In genomic region chr12:45061336-45061735, GRCm38 (mm10) we compare ENCODE assay signal across 24 mouse cellular contexts. TPM values are rescaled to one million over a fixed set of nuclear protein-coding genes. Genes with fewer than 3 reads are reported as not detected.
DNase-seq lines count a peak whose midpoint lies in the region; ATAC-seq and TF ChIP-seq lines count a peak whose summit lies in the region.
"Had no signal": no experiment of that assay in that cellular context is flagged by ENCODE, and none has a peak within 500 bp of the region (broad histone marks: within the 10 kb centered on the region; RNA-seq: fewer than 3 reads in every experiment).

No protein-coding gene starts in this region.

- H3K4me2 ChIP-seq in heart, embryonic 11.5 days, result 0 out of 2 replicates have a peak overlapping the region, but pooled peaks have one; percentile 2
- H3K4me2 ChIP-seq in liver, embryonic 11.5 days, result no peak overlapping the region
- peak overlapping the region; percentile 33; the same call in 1 of the 2 replicates for H3K4me2 ChIP-seq in intestine, postnatal 0 days (replicated peaks; ENCODE audit: low read depth)
- H3K4me2 ChIP-seq: embryonic facial prominence, embryonic 12.5 days; forebrain, embryonic 12.5 days; heart, embryonic 15.5 days; hindbrain, embryonic 12.5 days had no signal

- H3K4me3 ChIP-seq in heart, embryonic 11.5 days (ENCODE audit: low read depth, low read length), result no peak overlapping the region
- no peak overlapping the region for H3K4me3 ChIP-seq in liver, adult 2 months (ENCODE audit: insufficient read depth, low read depth, low read length)
- no peak overlapping the region for H3K4me3 ChIP-seq in liver, embryonic 11.5 days (ENCODE audit: low read depth, low read length)
- no peak overlapping the region for H3K4me3 ChIP-seq in intestine, postnatal 0 days (ENCODE audit: low read depth, low read length)
- H3K4me3 ChIP-seq: embryonic facial prominence, embryonic 12.5 days; forebrain, embryonic 12.5 days; heart, embryonic 15.5 days; hindbrain, embryonic 12.5 days had no signal

- H3K9me3 ChIP-seq in heart, embryonic 11.5 days (replicated peaks; ENCODE audit: control insufficient read depth, low read length), result no peaks in the 10 kb centered on the region
- H3K9me3 ChIP-seq in liver, embryonic 11.5 days (ENCODE audit: control insufficient read depth, low read length), result no peaks in the 10 kb centered on the region
- H3K9me3 ChIP-seq in intestine, postnatal 0 days (ENCODE audit: control insufficient read depth), result no peaks in the 10 kb centered on the region
- H3K9me3 ChIP-seq: embryonic facial prominence, embryonic 12.5 days; forebrain, embryonic 12.5 days; heart, embryonic 15.5 days; hindbrain, embryonic 12.5 days had no signal

- intact Hi-C loops in heart, postnatal 36 days (cut with DNase I), result no loop called here

- TF ChIP-seq POLR2A in liver, adult 2 months (IDR thresholded peaks at IDR 0.05; ENCODE audit: extremely low read depth, insufficient read depth, low read length), result no peak

- 10% methylated on average over 5 of the region's 5 CpGs for WGBS in heart, embryonic 11.5 days (ENCODE audit: insufficient replicate concordance)
- WGBS in liver, adult 2 months, result 12% methylated on average over 5 of the region's 5 CpGs
- WGBS in liver, embryonic 11.5 days, result 37% methylated on average over 5 of the region's 5 CpGs
- WGBS in intestine, postnatal 0 days, result 27% methylated on average over 5 of the region's 5 CpGs

- peaks cover 3% of the 10 kb centered on the region; the same call in 1 of the 2 replicates for H3K79me2 ChIP-seq in liver, adult 2 months (ENCODE audit: control insufficient read depth, insufficient read depth, low read length)

- no peak overlapping the region for H3K27ac ChIP-seq in heart, embryonic 11.5 days (ENCODE audit: low read depth, low read length)
- H3K27ac ChIP-seq in liver, adult 2 months (replicated peaks; ENCODE audit: insufficient read depth, low read depth, low read length), result no peak overlapping the region
- no peak overlapping the region for H3K27ac ChIP-seq in liver, embryonic 11.5 days (ENCODE audit: low read depth, low read length)
- H3K27ac ChIP-seq in intestine, postnatal 0 days (ENCODE audit: low read depth, low read length), result no peak overlapping the region
- H3K27ac ChIP-seq: embryonic facial prominence, embryonic 12.5 days; forebrain, embryonic 12.5 days; heart, embryonic 15.5 days; hindbrain, embryonic 12.5 days had no signal

- H3K4me1 ChIP-seq in heart, embryonic 11.5 days (ENCODE audit: control insufficient read depth, insufficient read depth, low read length), result peaks cover 18% of the 10 kb centered on the region
- no peaks in the 10 kb centered on the region; the same call in 1 of the 2 replicates for H3K4me1 ChIP-seq in liver, adult 2 months (ENCODE audit: control insufficient read depth, insufficient read depth, low read length)
- H3K4me1 ChIP-seq in liver, embryonic 11.5 days (replicated peaks; ENCODE audit: control insufficient read depth, insufficient read depth, low read length), result no peaks in the 10 kb centered on the region; the same call in 1 of the 2 replicates
- 0 out of 2 replicates have a peak, but pooled peaks cover 2% of the 10 kb centered on the region for H3K4me1 ChIP-seq in intestine, postnatal 0 days (replicated peaks; ENCODE audit: control insufficient read depth, insufficient read depth, low read length)
- H3K4me1 ChIP-seq: embryonic facial prominence, embryonic 12.5 days; forebrain, embryonic 12.5 days; hindbrain, embryonic 12.5 days had no signal

- no peak for TF ChIP-seq CTCF in liver, adult 2 months (IDR thresholded peaks at IDR 0.05; ENCODE audit: low read depth, low read length)
- TF ChIP-seq CTCF in intestine, postnatal 0 days (IDR thresholded peaks at IDR 0.05; ENCODE audit: low read depth), result no peak

- no peak for ATAC-seq in heart, embryonic 11.5 days (replicated peaks; ENCODE audit: insufficient number of reproducible peaks, low FRiP score, low TSS enrichment)
- ATAC-seq in liver, embryonic 11.5 days (replicated peaks; ENCODE audit: low FRiP score), result no peak
- ATAC-seq in intestine, postnatal 0 days, result peak; percentile 68
- ATAC-seq in cerebellum, adult (ENCODE audit: insufficient number of reproducible peaks, low FRiP score, low TSS enrichment), result no peak
- ATAC-seq: CD4-positive, CD25-positive, alpha-beta regulatory T cell, adult 4 months; forebrain, embryonic 16.5 days; hindbrain, embryonic 16.5 days had no signal

- DNase-seq in heart, postnatal 36 days, result no peak
- peak; percentile 59 for DNase-seq in liver, adult 2 months (ENCODE audit: extremely low read depth, low read depth, low spot score)
- no peak for DNase-seq in liver, embryonic 11.5 days (ENCODE audit: low spot score)
- peak; percentile 71 for DNase-seq in yolk sac, embryonic 10.5 days (ENCODE audit: low spot score)
- DNase-seq: adrenal gland, adult 8-10 months; adrenal gland, postnatal 36 days; B cell, adult 2 months; cerebellum, adult 11 months; cerebellum, adult 9-10 months; cerebellum, postnatal 25 days; gastrocnemius, postnatal 10 days; heart, adult 18-20 months; heart, postnatal 4 days had no signal

- no peaks in the 10 kb centered on the region for H3K27me3 ChIP-seq in heart, embryonic 11.5 days (ENCODE audit: control insufficient read depth, insufficient read depth, low read length)
- H3K27me3 ChIP-seq in liver, adult 2 months (ENCODE audit: control insufficient read depth, insufficient read depth, low read length), result no peaks in the 10 kb centered on the region
- H3K27me3 ChIP-seq in liver, embryonic 11.5 days (replicated peaks; ENCODE audit: control insufficient read depth, insufficient read depth, low read length), result no peaks in the 10 kb centered on the region
- no peaks in the 10 kb centered on the region for H3K27me3 ChIP-seq in intestine, postnatal 0 days (replicated peaks; ENCODE audit: control insufficient read depth, insufficient read depth, low read length)
- H3K27me3 ChIP-seq: embryonic facial prominence, embryonic 12.5 days; forebrain, embryonic 12.5 days; heart, embryonic 15.5 days; hindbrain, embryonic 12.5 days had no signal

- H3K9ac ChIP-seq in heart, embryonic 11.5 days (ENCODE audit: low read depth, low read length), result no peak overlapping the region
- no peak overlapping the region for H3K9ac ChIP-seq in liver, adult 2 months (ENCODE audit: low read depth, low read length)
- no peak overlapping the region for H3K9ac ChIP-seq in liver, embryonic 11.5 days (ENCODE audit: low read depth, low read length)
- no peak overlapping the region for H3K9ac ChIP-seq in intestine, postnatal 0 days (ENCODE audit: low read depth, low read length)
- H3K9ac ChIP-seq: embryonic facial prominence, embryonic 12.5 days; forebrain, embryonic 12.5 days; heart, embryonic 15.5 days; hindbrain, embryonic 12.5 days had no signal

- H3K36me3 ChIP-seq in heart, embryonic 11.5 days (ENCODE audit: control insufficient read depth, insufficient read depth, low read length), result no peaks in the 10 kb centered on the region
- no peaks in the 10 kb centered on the region for H3K36me3 ChIP-seq in liver, adult 2 months (ENCODE audit: control insufficient read depth, insufficient read depth, low read length)
- H3K36me3 ChIP-seq in liver, embryonic 11.5 days (ENCODE audit: control insufficient read depth, insufficient read depth, low read length), result no peaks in the 10 kb centered on the region
- no peaks in the 10 kb centered on the region for H3K36me3 ChIP-seq in intestine, postnatal 0 days (ENCODE audit: control insufficient read depth, insufficient read depth)
- H3K36me3 ChIP-seq: embryonic facial prominence, embryonic 12.5 days; forebrain, embryonic 12.5 days; G1E; heart, embryonic 15.5 days; hindbrain, embryonic 12.5 days had no signal

RNA-seq across cellular contexts. Expression of gene Stxbp6, which starts 13.2 kb away (rescaled TPM):
- polyA plus RNA-seq in heart, embryonic 11.5 days (2014; fragmentation: Nextera tagmentation; extraction: Ambion mirVana), result 9.9 and 11.0 TPM in 2 replicates
- total RNA-seq in heart, postnatal 36 days (2021), result 10 to 100 TPM; 10.3 to 11.7 TPM
- total RNA-seq in liver, adult 2 months (2014; rRNA removed), result 7.5 and 8.5 TPM in 2 replicates
- 4.6 and 4.8 TPM in 2 replicates for polyA plus RNA-seq in liver, adult 2 months (2012; rRNA removed)
- polyA plus RNA-seq in liver, embryonic 11.5 days (2014; fragmentation: Nextera tagmentation; extraction: Ambion mirVana), result 9.2 and 11.4 TPM in 2 replicates
- polyA plus RNA-seq in intestine, postnatal 0 days (2015; fragmentation: Nextera tagmentation; extraction: Ambion mirVana), result 9.2 and 14.7 TPM in 2 replicates
- polyA plus RNA-seq: CD4-positive, CD25-positive, alpha-beta regulatory T cell, adult 4 months; G1E had no signal

Comparison
In these comparisons a context has a peak if more than half of its experiments do, and no peak if none do; other contexts are left out.
1. DNase-seq: peak in liver, adult 2 months (single experiment) and yolk sac, embryonic 10.5 days (single experiment); none in heart, postnatal 36 days (0 of 2) and liver, embryonic 11.5 days (single experiment).